In genomic region chr13:111797021-111797420, GRCm38 (mm10) we compare ENCODE assay signal across 7 mouse cellular contexts. TPM values are rescaled to one million over a fixed set of nuclear protein-coding genes. Genes with fewer than 3 reads are reported as not detected.
DNase-seq lines count a peak whose midpoint lies in the region; ATAC-seq and TF ChIP-seq lines count a peak whose summit lies in the region.

No protein-coding gene starts in this region.

- no peak overlapping the region for H3K27ac ChIP-seq in forebrain, embryonic 14.5 days (ENCODE audit: low read depth, low read length)
- H3K27ac ChIP-seq in hindbrain, embryonic 11.5 days (ENCODE audit: low read depth, low read length): no peak overlapping the region
- no peak overlapping the region for H3K27ac ChIP-seq in limb, embryonic 14.5 days (replicated peaks; ENCODE audit: low read depth, low read length)
- H3K27ac ChIP-seq in midbrain, embryonic 13.5 days: no peak overlapping the region
- H3K27ac ChIP-seq in testis, adult 2 months (ENCODE audit: control insufficient read depth, insufficient read depth, low read depth, low read length): peak overlapping the region; percentile 78; the same call in 1 of the 2 replicates

- peaks cover 64% of the 10 kb centered on the region for H3K36me3 ChIP-seq in G1E (replicated peaks)
- H3K36me3 ChIP-seq in forebrain, embryonic 14.5 days (ENCODE audit: control insufficient read depth, insufficient read depth, low read length): no peaks in the 10 kb centered on the region
- H3K36me3 ChIP-seq in hindbrain, embryonic 11.5 days (ENCODE audit: control insufficient read depth, insufficient read depth, low read length): no peaks in the 10 kb centered on the region
- H3K36me3 ChIP-seq in limb, embryonic 14.5 days (ENCODE audit: control insufficient read depth, insufficient read depth, low read length): no peaks in the 10 kb centered on the region
- no peaks in the 10 kb centered on the region for H3K36me3 ChIP-seq in midbrain, embryonic 13.5 days
- H3K36me3 ChIP-seq in testis, adult 2 months (ENCODE audit: control insufficient read depth, insufficient read depth, low read length): no peaks in the 10 kb centered on the region

- H3K4me1 ChIP-seq in G1E (ENCODE audit: insufficient read depth, low read depth, low read length): peaks cover 85% of the 10 kb centered on the region
- H3K4me1 ChIP-seq in forebrain, embryonic 14.5 days (ENCODE audit: control insufficient read depth, insufficient read depth, low read length): peaks cover 21% of the 10 kb centered on the region
- peaks cover 2% of the 10 kb centered on the region; the same call in 1 of the 2 replicates for H3K4me1 ChIP-seq in hindbrain, embryonic 11.5 days (replicated peaks; ENCODE audit: control insufficient read depth, insufficient read depth, low read length)
- peaks cover 52% of the 10 kb centered on the region for H3K4me1 ChIP-seq in limb, embryonic 14.5 days (ENCODE audit: control insufficient read depth, insufficient read depth, low read length)
- peaks cover 65% of the 10 kb centered on the region for H3K4me1 ChIP-seq in midbrain, embryonic 13.5 days (replicated peaks)
- H3K4me1 ChIP-seq in testis, adult 2 months (ENCODE audit: control insufficient read depth, insufficient read depth, low read length): peaks cover 10% of the 10 kb centered on the region

- no peak for TF ChIP-seq POLR2A in limb, embryonic 14.5 days (IDR thresholded peaks at IDR 0.05; ENCODE audit: borderline replicate concordance, extremely low read depth, insufficient read depth, insufficient read length)
- peak; percentile 51; the same call in 1 of the 2 replicates for TF ChIP-seq POLR2A in testis, adult 2 months (IDR thresholded peaks at IDR 0.05; ENCODE audit: control insufficient read depth, low read depth, low read length)

- H3K27me3 ChIP-seq in G1E (ENCODE audit: insufficient read depth, low read length): no peaks in the 10 kb centered on the region
- no peaks in the 10 kb centered on the region for H3K27me3 ChIP-seq in forebrain, embryonic 14.5 days (replicated peaks; ENCODE audit: control insufficient read depth, insufficient read depth, low read length)
- H3K27me3 ChIP-seq in hindbrain, embryonic 11.5 days (ENCODE audit: control insufficient read depth, insufficient read depth, low read length): no peaks in the 10 kb centered on the region
- H3K27me3 ChIP-seq in limb, embryonic 14.5 days (ENCODE audit: control insufficient read depth, insufficient read depth, low read length): no peaks in the 10 kb centered on the region
- no peaks in the 10 kb centered on the region for H3K27me3 ChIP-seq in midbrain, embryonic 13.5 days
- no peaks in the 10 kb centered on the region for H3K27me3 ChIP-seq in testis, adult 2 months (ENCODE audit: control insufficient read depth, insufficient read depth, low read length)

- 10% methylated on average over 8 of the region's 8 CpGs for WGBS in forebrain, embryonic 14.5 days
- 17% methylated on average over 8 of the region's 8 CpGs for WGBS in hindbrain, embryonic 11.5 days
- WGBS in limb, embryonic 14.5 days: 14% methylated on average over 8 of the region's 8 CpGs
- 15% methylated on average over 8 of the region's 8 CpGs for WGBS in midbrain, embryonic 13.5 days

- peak; percentile 90 for ATAC-seq in G1E (ENCODE audit: extremely low read depth, insufficient number of reproducible peaks, low FRiP score, poor library complexity, severe bottlenecking)
- ATAC-seq in forebrain, embryonic 14.5 days: peak; percentile 85
- peak; percentile 90 for ATAC-seq in hindbrain, embryonic 11.5 days (ENCODE audit: low FRiP score)
- peak; percentile 74; the same call in 1 of the 2 replicates for ATAC-seq in limb, embryonic 14.5 days (ENCODE audit: low FRiP score, low read depth)
- ATAC-seq in midbrain, embryonic 13.5 days: peak; percentile 84

- DNase-seq in G1E (ENCODE audit: low spot score): peak; percentile 73
- peak; percentile 75 for DNase-seq in adrenal gland, adult 8-10 months
- peak; percentile 56 for DNase-seq in forebrain, embryonic 14.5 days (ENCODE audit: low spot score)
- peak; percentile 59 for DNase-seq in hindbrain, embryonic 11.5 days (ENCODE audit: low spot score)
- DNase-seq in limb, embryonic 14.5 days (ENCODE audit: low spot score): peak; percentile 53

- no peak for TF ChIP-seq CTCF in G1E (IDR thresholded peaks at IDR 0.05; ENCODE audit: low read depth, low read length)
- TF ChIP-seq CTCF in testis, adult 2 months (IDR thresholded peaks at IDR 0.05; ENCODE audit: control insufficient read depth, insufficient read depth, insufficient replicate concordance, low read depth, low read length): no peak

- no peaks in the 10 kb centered on the region for H3K9me3 ChIP-seq in G1E (replicated peaks)
- no peaks in the 10 kb centered on the region for H3K9me3 ChIP-seq in forebrain, embryonic 14.5 days (replicated peaks; ENCODE audit: control insufficient read depth, low read length)
- no peaks in the 10 kb centered on the region for H3K9me3 ChIP-seq in hindbrain, embryonic 11.5 days (ENCODE audit: control insufficient read depth, low read length)
- H3K9me3 ChIP-seq in limb, embryonic 14.5 days (ENCODE audit: control insufficient read depth, low read length): no peaks in the 10 kb centered on the region
- H3K9me3 ChIP-seq in midbrain, embryonic 13.5 days: no peaks in the 10 kb centered on the region

- no peak overlapping the region for H3K9ac ChIP-seq in forebrain, embryonic 14.5 days (ENCODE audit: low read length)
- H3K9ac ChIP-seq in hindbrain, embryonic 11.5 days (ENCODE audit: low read depth, low read length): no peak overlapping the region
- no peak overlapping the region for H3K9ac ChIP-seq in limb, embryonic 14.5 days (ENCODE audit: low read depth, low read length, severe bottlenecking)
- no peak overlapping the region for H3K9ac ChIP-seq in midbrain, embryonic 13.5 days (replicated peaks)

- H3K4me2 ChIP-seq in forebrain, embryonic 14.5 days (ENCODE audit: low read length): no peak overlapping the region
- H3K4me2 ChIP-seq in hindbrain, embryonic 11.5 days (replicated peaks; ENCODE audit: low read depth, low read length): no peak overlapping the region
- H3K4me2 ChIP-seq in limb, embryonic 14.5 days (replicated peaks; ENCODE audit: low read depth, low read length, severe bottlenecking): peak overlapping the region; percentile 9; the same call in 1 of the 2 replicates
- no peak overlapping the region for H3K4me2 ChIP-seq in midbrain, embryonic 13.5 days (replicated peaks)

- peak overlapping the region; percentile 63; the same call in 1 of the 2 replicates for H3K4me3 ChIP-seq in G1E (ENCODE audit: low read depth, low read length)
- H3K4me3 ChIP-seq in forebrain, embryonic 14.5 days (ENCODE audit: low read depth, low read length): no peak overlapping the region
- no peak overlapping the region for H3K4me3 ChIP-seq in hindbrain, embryonic 11.5 days (ENCODE audit: low read depth, low read length)
- H3K4me3 ChIP-seq in limb, embryonic 14.5 days (replicated peaks; ENCODE audit: low read length): no peak overlapping the region
- H3K4me3 ChIP-seq in midbrain, embryonic 13.5 days (replicated peaks): no peak overlapping the region
- no peak overlapping the region for H3K4me3 ChIP-seq in testis, adult 2 months (ENCODE audit: control insufficient read depth, low read depth, low read length)

RNA-seq across cellular contexts. Expression of gene Map3k1, which starts 11.8 kb away (rescaled TPM):
- total RNA-seq in G1E (2014; fragmentation: Nextera tagmentation): 51.7 and 51.8 TPM in 2 replicates
- total RNA-seq in G1E (2017): 74.5 and 99.2 TPM in 2 replicates
- 23.7 and 24.6 TPM in 2 replicates for polyA plus RNA-seq in G1E (2012)
- 100 to 1,000 TPM in 1 of 4 experiments, 10 to 100 TPM in 3; 41.6 to 114 (median 77.4) TPM for total RNA-seq in adrenal gland, adult 8-10 months (2022)
- polyA plus RNA-seq in forebrain, embryonic 14.5 days (2014; fragmentation: Nextera tagmentation; extraction: Ambion mirVana): 9.5 and 11.6 TPM in 2 replicates
- 13.0 and 16.0 TPM in 2 replicates for polyA plus RNA-seq in hindbrain, embryonic 11.5 days (2014; fragmentation: Nextera tagmentation; extraction: Ambion mirVana)
- polyA plus RNA-seq in limb, embryonic 14.5 days (2012; rRNA removed): 11.4 and 12.5 TPM in 2 replicates
- polyA plus RNA-seq in limb, embryonic 14.5 days (2014; fragmentation: Nextera tagmentation; extraction: Ambion mirVana): 15.5 and 15.8 TPM in 2 replicates
- 12.0 and 12.6 TPM in 2 replicates for polyA plus RNA-seq in midbrain, embryonic 13.5 days (2015; fragmentation: Nextera tagmentation; extraction: Ambion mirVana)
- polyA plus RNA-seq in testis, adult 2 months (2012; rRNA removed): 4.1 and 5.2 TPM in 2 replicates
